Mouse (Mus musculus) frontal cortex, postnatal 25 days (tissue): Measurements from ENCODE around the gene Ccdc80.
A peak's percentile ranks its signal among the peaks of the same experiment; 100 is the strongest.

Experiments used
- DNase-seq, 2 experiments: peaks; one replicate each; pipeline ENCODE4 v3.0.0; 2022; ENCODE audit warnings: low spot score in 2 of 2

Ccdc80 gene

DNA sequence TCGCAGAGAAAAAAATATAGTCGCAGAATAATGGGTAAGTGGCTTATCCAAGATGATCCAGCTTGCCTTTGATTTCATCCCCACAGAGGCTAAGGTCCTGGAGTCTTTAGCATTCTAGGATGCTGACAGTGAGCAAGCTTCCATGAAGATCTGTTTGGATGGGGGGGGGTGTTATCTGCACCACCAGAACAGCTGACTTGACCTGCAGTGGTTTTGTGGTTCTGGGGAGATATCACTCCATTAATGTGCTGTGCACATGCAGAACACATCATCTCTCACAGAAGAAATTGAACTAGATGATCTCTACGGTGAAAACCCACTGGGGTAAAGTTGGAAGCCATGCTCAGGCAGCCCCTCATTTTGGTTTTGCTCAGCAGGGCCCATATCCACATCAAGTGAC lies 24.0 kb downstream of the Ccdc80 start:
- DNase-seq = no peak

DNA sequence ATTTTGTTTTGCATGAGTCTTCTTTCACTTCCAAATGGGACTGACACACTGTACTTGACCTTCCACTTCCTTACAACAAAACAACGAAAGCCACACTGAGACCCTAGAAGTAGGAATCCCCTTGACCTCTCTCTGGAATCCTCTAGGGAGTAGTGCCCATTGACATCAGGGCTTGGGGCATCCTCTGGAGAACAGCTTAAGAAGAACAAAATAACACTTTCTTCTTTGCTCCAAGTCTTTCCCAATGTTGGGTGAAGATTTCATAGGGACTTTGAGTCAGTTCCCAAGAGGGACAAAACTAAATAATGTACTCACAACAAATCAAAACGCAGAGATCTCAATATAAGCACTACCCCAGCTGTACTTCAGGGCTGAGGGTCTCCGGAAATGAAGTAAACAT lies 25.6 kb downstream of the Ccdc80 start:
- no peak for DNase-seq

DNA sequence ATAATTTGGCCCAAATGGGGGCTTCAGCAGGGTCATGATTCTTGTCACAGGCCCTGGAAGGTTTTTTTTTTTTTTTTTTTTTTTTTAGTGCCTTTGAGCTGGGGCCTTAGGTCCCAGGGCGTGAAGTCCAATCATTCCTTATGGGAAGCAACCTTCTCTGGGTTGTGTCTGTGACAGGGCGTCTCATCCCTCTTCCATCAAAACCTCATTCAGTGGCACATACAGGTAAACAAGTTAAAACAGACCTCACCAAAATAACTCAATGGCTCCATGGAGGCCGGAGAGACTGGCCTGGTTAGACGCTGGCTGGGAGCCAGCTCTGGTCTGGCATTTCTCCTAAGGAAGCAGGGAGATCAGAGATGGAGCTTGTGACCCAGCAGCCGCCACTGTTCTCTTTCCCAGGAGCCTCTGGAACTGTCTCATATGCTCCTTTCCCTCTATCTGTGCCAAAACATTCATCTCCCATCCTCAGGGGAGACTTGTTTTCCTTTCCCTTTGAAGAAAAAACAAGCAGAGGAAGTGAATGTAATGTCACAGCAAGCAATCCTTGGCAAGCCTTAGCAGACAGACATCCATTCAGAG lies 27.7 kb downstream of the Ccdc80 start:
- DNase-seq = no peak

- no peak for DNase-seq
Measured at GRCm38 (mm10) chr16:45122571-45122970, 29.4 kb downstream of the Ccdc80 start.

DNA sequence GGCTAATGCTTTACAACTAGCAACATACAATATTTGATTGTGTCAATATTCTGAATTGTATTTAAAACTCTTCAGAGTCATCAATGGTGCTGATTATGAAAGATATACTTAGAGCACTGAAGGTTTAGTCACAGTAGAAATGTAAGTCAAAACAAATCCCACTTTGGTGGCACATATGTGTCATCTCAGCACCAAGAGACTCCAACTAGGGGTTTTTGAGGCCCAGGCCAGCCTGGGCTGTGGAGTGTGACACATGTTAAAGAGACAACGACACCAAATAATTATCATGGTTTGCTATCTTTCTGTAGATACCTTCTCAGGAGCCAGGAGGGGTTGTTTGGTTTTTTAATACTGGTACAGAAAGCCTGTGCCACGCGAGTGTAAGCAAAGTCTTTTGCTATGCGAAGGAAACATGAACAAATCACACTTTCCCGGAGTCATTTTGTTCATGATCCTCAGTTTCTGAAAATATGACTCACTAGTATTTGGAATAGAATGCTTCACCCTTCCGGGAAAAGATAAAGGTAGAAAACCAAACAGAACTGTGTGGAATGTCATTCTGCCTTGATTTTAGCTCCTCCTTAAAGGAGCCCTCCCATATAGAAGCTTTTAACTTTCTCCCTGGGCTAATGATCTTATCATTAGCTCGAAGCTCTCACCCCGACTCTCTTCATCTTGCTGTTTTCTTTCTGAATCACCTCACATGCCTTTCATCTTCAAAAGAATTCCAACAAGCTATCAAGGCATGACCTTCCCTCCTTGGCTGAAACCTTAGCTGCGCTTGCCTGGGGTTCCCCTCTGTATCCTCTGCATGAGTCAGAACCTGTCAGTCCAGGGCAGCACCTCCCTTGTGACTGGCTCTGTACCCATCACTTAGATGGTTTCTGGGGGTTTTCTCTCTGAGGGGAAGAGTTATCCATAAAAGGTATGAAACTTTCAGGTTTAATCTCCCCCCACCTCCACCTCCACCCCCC lies 31.3 kb downstream of the Ccdc80 start:
- DNase-seq = no peak

DNA sequence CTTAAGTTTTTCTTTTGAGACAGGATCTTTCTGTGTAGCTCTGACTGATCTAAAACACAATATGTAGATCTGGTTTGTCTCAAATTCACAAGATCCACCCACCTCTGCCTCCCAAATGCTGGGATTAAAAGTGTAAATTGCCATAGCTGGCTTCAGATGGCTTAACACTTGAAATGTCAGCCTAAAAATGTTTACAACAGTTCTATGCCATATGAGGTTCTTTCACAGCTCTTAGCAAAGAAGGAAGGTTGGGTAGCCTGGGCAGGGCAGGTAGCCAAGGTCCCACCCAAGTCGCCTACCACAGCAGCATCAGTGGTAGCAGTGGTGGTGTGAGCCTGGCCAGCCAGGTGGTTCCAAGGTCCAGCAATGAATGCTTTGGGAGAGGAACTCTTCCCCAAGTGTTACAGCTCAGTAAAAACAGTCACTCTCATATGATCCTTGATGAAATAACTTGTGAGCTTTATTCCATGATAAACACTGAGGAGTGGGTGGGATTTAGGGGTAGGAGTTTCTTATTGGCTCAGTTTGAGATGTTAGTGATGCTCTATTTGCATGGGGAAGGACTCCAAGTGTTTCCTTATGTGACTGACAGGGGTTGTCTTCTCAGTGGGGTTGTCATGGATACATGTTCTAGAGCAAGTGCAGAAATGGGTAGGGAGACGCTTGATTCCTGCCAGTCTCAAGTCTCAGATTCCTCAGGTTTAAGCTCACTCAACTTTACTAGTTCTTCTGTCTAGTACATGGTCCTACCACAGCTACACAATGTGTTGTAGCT lies 34.9 kb downstream of the Ccdc80 start:
- no peak for DNase-seq

GRCm38 (mm10) chr16:45141711-45142110 lies 48.5 kb downstream of the Ccdc80 start:
- DNase-seq = no peak

GRCm38 (mm10) chr16:45142565-45142964 lies 49.4 kb downstream of the Ccdc80 start:
- DNase-seq = no peak

DNA sequence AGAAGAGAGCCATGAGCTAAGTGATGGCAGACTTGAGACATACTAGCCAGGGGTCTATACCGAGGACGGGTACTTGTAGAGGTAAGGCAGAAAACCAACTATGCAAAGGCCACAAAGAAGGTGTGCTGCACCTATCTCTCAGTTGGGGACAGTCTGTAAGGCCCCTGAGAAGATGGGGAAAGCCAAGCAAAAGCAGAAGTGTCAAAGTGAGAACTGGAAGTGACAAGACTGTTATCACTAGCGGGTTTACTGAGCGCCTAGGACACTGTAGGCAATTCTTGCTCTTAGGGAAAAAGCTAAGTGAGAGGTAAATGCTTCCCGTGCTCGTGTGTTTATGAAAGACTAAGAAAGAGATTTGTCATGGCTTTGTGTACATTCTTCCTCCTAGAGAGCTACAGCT lies 51.9 kb downstream of the Ccdc80 start:
- no peak for DNase-seq

GRCm38 (mm10) chr16:45148488-45149082 lies 55.4 kb downstream of the Ccdc80 start:
- no peak for DNase-seq

DNA sequence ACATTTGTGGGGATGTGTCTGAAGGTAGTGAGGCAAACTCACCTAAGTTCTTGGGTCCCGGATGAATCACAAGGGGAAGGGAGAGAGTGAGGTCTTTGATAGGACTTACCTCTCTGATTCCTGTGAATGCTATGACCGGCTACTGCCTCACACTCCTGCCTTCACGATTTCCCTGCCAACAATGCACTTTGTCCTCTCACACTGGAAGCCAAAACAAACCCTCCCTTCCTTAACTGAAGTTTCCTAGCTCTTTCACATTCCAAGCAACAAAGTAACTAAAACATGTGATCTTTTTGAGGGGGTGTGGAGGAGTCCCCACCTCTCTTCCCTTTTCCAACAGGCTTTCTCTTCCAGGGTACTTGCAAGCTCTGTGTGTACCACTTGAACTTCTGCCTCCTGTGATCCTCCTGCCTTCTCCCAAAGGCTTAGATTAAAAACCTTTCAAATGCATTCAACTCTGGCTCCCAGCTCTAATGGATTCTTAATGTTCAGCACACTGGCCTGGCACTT lies 61.6 kb downstream of the Ccdc80 start:
- DNase-seq = no peak

DNA sequence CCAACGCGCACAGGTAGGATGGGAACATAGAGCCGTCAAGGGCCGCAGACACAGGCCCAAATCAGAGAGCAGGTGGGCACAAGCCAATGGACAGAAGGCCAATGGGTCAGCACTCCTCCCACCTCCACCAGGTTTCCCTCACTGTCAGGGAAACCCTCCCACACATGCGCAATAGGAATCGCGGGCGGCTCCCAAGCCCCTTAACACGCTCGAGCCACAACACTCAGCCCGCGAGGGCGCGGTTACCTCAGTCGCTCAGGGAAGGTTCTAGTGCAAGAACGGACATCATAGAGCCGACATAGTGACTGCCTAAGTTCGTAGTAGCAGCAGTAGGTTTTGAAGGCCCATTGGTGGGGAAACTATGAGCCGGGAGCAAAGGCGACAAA lies 64.9 kb downstream of the Ccdc80 start:
- DNase-seq = peak; percentile 41 to 50

- DNase-seq = peak; percentile 83 to 89
Measured at GRCm38 (mm10) chr16:45158522-45159388, 65.6 kb downstream of the Ccdc80 start, which contains the start of the genes Slc35a5 and Atg3. Gene Slc35a5 (minus strand): TSS chr16:45158706. Gene Atg3 (plus strand): TSS chr16:45158785.

DNA sequence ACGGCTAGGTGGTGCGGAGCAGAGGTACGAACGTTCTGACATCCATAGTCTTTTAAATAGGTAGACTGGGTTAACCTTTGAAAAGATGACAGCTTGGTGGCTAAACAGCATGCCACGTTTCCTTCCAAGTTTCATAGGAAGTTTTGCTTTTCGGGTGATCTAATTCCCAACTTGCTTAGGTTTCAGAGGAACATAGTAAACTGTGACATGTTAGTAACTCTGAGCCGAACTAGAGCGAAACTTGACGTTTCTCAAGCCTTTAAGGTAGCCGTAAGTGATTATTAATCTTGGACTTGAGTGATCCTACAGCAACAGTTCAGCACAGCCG lies 66.2 kb downstream of the Ccdc80 start:
- DNase-seq = no peak
